Mouse (Mus musculus): ENCODE data around the gene Stx6. TPM values are rescaled to one million over a fixed set of nuclear protein-coding genes. Genes with fewer than 3 reads are reported as not detected.
A peak's percentile ranks its signal among the peaks of the same experiment; 100 is the strongest.

Gene Stx6
- polyA plus RNA-seq (2012; ENCODE audit: insufficient read depth, insufficient read length, low replicate concordance, missing spikeins): not detected in 2 replicates

DNA sequence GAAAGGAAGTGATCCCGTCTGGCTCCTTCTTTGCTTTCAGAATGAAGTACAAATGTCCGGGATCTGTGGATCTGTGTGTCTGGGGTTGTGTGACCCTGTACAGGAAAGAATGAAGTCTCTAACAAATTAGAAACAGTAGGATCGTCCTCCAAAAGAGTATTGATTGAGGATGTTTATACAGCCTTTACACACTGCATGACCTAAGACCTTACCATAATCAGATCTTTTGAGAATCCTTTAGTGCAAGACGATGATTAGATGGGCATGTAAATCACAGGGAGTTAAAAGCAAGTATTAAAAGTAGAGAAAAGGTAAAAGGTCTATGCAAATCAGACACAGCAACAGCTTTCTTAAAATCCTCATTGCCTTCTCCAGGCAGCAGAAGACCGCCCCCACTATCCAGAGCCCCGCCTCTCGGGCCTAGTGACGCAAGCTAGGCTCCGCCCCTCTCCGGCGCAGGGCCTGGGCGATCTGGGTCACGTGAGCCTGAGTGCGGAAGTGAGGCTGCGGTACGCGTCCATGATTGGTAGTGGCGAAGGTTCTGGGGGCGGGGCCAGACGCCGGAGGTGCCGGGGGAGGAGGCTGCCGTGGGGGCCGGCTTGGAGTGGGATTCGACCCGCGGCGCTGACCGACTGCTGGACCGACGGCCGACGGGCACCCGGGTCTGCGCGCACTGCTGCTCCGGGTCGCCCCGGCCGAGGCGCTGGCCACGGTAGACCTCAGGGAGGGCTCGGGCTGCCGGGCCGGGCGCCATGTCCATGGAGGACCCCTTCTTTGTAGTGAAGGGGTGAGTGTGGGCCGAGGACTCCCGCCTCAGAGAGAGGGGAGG is at the start of gene Stx6:
Gene Stx6, plus strand, starts transcription at position 575 of the 829 bp plus-strand sequence.
- WGBS: 3% methylated on average over 48 of the region's 48 CpGs
- Histone ChIP-seq H3K4me3 (ENCODE audit: insufficient read depth, low read depth, low read length) (peak within 1 kb of the TSS; percentile 86), H3K4me1 (ENCODE audit: control insufficient read depth, insufficient read depth, low read length) (peaks cover 5% of the 10 kb centered on the region), H3K27ac (ENCODE audit: insufficient read depth, low read depth, low read length) (peak within 1 kb of the TSS; percentile 32; the same call in 1 of the 2 replicates)
- TF ChIP-seq CTCF (IDR thresholded peaks at IDR 0.05; ENCODE audit: insufficient read depth, low read depth, low read length) (no peak), POLR2A (IDR thresholded peaks at IDR 0.05; ENCODE audit: insufficient read depth, low read depth, low read length) (peak; percentile 54)

DNA sequence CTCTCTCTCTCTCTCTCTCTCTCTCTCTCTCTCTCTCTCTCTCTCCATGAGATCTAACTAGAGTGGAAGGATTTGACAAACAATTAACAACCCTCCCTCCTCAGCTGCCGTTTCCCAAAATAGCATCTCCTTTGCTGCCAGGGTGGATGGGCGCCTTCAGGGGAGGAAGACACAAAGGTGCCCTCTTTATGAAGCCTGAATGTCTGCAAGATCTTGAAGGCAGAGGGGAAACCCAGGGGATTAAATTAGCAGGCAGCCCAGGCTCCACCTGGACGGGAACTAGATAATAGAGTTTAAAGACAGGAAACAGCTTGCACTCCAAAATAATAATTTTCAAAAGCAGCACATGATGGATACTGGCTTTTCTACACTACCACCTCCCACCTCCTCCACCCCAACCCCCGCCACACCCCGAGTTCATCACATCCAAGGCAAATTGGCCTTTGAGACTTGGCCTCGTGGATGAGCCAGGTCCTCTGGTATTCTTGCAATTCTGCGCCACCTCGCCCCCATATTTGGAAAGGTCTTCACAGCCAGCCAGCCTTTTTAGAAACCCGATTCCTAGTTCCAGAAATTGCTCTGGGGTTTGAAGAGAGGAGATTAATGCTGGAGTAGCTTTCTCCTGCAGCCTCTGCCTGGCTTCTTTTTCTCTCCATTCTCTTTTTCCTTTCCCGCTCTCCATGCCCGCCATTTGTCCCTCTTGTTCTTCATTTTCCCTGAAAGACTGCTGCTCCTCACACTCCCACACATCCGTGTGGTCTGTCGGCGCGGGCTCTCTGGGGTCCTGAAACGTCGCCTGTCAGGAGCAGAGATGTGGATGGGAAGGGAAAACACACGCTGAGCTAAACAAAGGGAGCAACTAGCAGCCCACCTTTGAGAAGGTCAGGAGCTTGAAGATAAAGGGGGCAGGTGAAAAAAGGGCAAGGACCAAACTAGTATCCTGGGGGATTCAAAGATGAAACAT is 48.8 kb upstream of the Stx6 start:
- WGBS: 22% methylated on average over 18 of the region's 18 CpGs
- TF ChIP-seq POLR2A (IDR thresholded peaks at IDR 0.05; ENCODE audit: insufficient read depth, low read depth, low read length) (no peak), CTCF (IDR thresholded peaks at IDR 0.05; ENCODE audit: insufficient read depth, low read depth, low read length) (no peak)
- no peak overlapping the region for H3K4me3 ChIP-seq (ENCODE audit: insufficient read depth, low read depth, low read length)
- H3K4me1 ChIP-seq (ENCODE audit: control insufficient read depth, insufficient read depth, low read length): peaks cover 16% of the 10 kb centered on the region
- H3K27ac ChIP-seq (ENCODE audit: insufficient read depth, low read depth, low read length): peak overlapping the region; percentile 41

DNA sequence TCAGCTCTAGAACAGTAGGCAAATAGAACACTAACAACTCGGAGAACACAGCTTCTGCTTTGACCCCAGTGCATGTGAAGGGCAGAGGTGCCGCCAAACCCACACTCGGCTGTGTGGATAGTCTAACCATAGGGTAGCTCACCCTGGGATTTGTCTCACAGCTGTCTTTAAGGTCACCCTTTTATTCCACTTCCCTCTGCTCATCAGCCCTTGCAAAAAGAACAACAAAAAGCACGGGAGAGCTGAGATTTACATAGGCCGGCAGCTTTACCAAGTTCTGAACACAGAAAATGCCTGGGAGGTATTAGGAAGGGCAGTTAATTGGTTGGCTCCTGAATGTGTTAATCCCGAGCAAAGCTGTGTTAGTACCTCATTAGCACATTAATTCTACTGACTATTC is 47.0 kb upstream of the Stx6 start:
- TF ChIP-seq CTCF (IDR thresholded peaks at IDR 0.05; ENCODE audit: insufficient read depth, low read depth, low read length): no peak
- 57% methylated on average over 6 of the region's 6 CpGs for WGBS
- Histone ChIP-seq H3K27ac (ENCODE audit: insufficient read depth, low read depth, low read length) (no peak overlapping the region), H3K4me3 (ENCODE audit: insufficient read depth, low read depth, low read length) (no peak overlapping the region), H3K4me1 (ENCODE audit: control insufficient read depth, insufficient read depth, low read length) (peaks cover 16% of the 10 kb centered on the region)

DNA sequence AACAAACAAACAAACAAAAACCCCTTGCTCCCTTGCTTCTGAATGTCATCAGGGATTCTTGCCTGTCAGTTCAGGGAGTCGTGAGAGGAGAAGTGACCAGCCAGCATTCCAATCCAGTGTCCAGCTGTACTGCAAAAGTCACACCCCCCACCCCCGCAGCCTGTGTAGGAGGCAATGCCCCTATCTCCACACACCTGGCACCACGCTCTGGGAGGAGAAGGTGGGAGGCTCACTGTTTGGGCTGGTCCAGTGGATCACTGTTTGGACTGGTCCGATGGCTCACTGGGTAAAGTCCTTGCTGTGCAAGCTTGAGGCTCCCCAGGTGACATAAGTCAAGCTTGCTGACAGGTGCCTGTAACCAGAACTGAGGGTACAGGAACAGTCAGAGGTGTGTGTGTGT is 46.4 kb upstream of the Stx6 start:
- WGBS: 51% methylated on average over 4 of the region's 4 CpGs

DNA sequence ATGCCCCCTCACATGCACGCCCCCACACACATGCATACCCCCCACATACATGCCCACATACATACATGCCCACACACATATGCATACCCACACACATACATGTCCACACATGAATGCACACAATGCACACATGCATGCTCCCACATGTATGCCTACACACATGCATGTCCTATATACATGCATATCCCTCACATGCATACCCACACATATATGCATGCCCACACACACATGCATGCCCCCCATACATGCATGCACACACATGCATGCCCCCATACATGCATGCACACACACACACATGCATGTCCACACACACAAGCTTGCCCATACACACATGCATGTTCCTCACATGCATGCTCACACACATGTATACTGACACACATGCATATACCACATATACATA is 45.6 kb upstream of the Stx6 start:
- WGBS: 100% methylated on average over 1 of the region's 1 CpGs
- Histone ChIP-seq H3K27ac (ENCODE audit: insufficient read depth, low read depth, low read length) (no peak overlapping the region), H3K4me3 (ENCODE audit: insufficient read depth, low read depth, low read length) (no peak overlapping the region), H3K4me1 (ENCODE audit: control insufficient read depth, insufficient read depth, low read length) (peaks cover 16% of the 10 kb centered on the region)
- TF ChIP-seq CTCF (IDR thresholded peaks at IDR 0.05; ENCODE audit: insufficient read depth, low read depth, low read length): no peak
- TF ChIP-seq POLR2A (IDR thresholded peaks at IDR 0.05; ENCODE audit: insufficient read depth, low read depth, low read length): no peak

More for the DNA sequence above, 46.4 kb upstream of the Stx6 start:
- H3K4me1 ChIP-seq (ENCODE audit: control insufficient read depth, insufficient read depth, low read length): peaks cover 16% of the 10 kb centered on the region
- H3K27ac ChIP-seq (ENCODE audit: insufficient read depth, low read depth, low read length): no peak overlapping the region
- no peak overlapping the region for H3K4me3 ChIP-seq (ENCODE audit: insufficient read depth, low read depth, low read length)
- TF ChIP-seq POLR2A (IDR thresholded peaks at IDR 0.05; ENCODE audit: insufficient read depth, low read depth, low read length) (no peak), CTCF (IDR thresholded peaks at IDR 0.05; ENCODE audit: insufficient read depth, low read depth, low read length) (no peak)

DNA sequence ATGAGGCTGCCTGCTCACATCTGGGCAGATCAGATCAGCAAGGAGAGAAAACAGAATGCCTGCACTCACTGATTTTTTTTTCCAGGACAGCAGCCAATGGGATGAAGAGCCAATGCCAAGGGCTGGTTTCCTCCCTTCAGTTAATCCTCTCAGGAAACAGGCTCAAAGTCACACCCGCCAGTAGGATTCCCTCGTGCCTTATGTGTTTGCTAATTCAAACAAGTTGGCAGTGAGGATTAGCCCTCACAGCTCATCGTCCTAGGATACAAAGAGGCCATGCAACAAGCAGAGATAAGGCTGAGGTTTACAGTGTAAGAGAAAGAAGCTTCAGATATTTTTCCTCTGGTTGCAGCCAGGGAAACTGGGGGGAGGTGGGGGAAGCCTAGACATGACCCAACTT is 44.6 kb upstream of the Stx6 start:
- no peak for TF ChIP-seq CTCF (IDR thresholded peaks at IDR 0.05; ENCODE audit: insufficient read depth, low read depth, low read length)
- TF ChIP-seq POLR2A (IDR thresholded peaks at IDR 0.05; ENCODE audit: insufficient read depth, low read depth, low read length): no peak
- Histone ChIP-seq H3K27ac (ENCODE audit: insufficient read depth, low read depth, low read length) (no peak overlapping the region), H3K4me1 (ENCODE audit: control insufficient read depth, insufficient read depth, low read length) (peaks cover 16% of the 10 kb centered on the region), H3K4me3 (ENCODE audit: insufficient read depth, low read depth, low read length) (no peak overlapping the region)
- 65% methylated on average over 3 of the region's 3 CpGs for WGBS

DNA sequence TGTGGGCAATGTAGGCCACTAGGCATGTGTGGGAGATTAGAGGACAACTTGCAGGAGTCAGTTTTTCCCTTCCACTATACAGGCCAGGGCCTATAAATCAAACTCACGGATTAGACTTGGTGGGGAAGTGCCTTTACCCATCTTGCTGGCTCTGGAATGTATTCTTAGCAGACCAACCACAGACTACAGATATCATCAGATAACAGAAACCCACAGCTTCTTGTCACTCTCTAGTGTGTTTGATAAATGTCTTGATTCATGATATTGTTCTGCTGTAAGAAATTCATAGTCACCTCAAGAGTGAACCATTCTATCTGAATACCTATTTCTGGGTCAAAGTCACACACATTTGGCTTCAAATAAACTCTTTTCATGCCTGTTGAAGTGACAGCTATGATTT is 38.8 kb upstream of the Stx6 start:
- Histone ChIP-seq H3K27ac (ENCODE audit: insufficient read depth, low read depth, low read length) (no peak overlapping the region), H3K4me3 (ENCODE audit: insufficient read depth, low read depth, low read length) (no peak overlapping the region), H3K4me1 (ENCODE audit: control insufficient read depth, insufficient read depth, low read length) (peaks cover 4% of the 10 kb centered on the region; the same call in 1 of the 2 replicates)
- no peak for TF ChIP-seq POLR2A (IDR thresholded peaks at IDR 0.05; ENCODE audit: insufficient read depth, low read depth, low read length)
- WGBS: 100% methylated on average over 1 of the region's 1 CpGs

DNA sequence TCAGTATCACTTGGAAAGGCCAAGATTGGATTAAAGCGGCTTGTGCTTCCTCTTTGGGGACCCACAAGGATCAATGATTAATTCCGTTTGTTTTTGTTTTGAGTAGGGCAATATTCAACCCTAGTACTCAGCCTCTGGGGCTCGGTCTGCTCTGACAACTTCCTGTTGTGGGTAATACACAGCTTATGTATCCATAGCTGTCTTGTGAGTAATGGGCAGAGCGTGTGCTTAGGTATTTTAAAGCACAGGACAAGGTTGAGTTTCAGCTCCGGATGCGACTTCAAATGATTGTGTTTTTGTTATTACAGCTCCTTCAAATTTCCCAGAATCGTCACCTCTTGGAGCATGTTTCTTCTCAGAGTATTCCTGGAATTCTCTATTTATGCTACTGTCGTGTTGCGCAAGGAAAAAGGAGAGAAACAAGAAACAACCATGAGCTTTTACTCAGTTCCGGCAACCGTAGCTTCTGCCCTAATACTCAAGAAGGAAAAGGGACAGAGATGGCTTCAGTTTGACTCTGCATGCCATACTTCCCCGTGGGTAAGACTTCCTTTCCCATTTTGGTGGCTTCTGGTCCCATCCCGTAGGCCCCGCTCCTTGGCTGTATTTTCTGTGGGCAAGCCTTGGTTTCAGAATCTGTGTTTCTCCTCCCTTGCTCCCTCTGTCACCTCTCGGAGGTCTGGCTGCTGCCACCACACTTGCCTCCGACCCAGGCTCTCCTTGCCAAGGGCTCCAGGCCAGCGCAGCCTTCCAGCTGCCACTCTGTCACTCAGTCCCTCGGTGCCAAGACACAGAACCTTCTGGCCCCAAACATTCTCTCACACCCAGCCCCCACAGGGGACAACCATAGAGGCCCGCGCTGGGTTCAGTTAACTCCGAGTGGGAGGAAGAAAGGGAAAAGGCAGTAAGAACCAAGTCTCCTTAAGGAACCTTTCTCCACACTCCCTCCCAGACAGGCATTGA is 36.3 kb upstream of the Stx6 start:
- Histone ChIP-seq H3K4me3 (ENCODE audit: insufficient read depth, low read depth, low read length) (no peak overlapping the region), H3K4me1 (ENCODE audit: control insufficient read depth, insufficient read depth, low read length) (peaks cover 4% of the 10 kb centered on the region; the same call in 1 of the 2 replicates), H3K27ac (ENCODE audit: insufficient read depth, low read depth, low read length) (no peak overlapping the region)
- TF ChIP-seq CTCF (IDR thresholded peaks at IDR 0.05; ENCODE audit: insufficient read depth, low read depth, low read length) (no peak), POLR2A (IDR thresholded peaks at IDR 0.05; ENCODE audit: insufficient read depth, low read depth, low read length) (no peak)
- 68% methylated on average over 21 of the region's 21 CpGs for WGBS
